Mouse (Mus musculus): Measurements from ENCODE around the gene Prlr.

Gene Prlr

DNA sequence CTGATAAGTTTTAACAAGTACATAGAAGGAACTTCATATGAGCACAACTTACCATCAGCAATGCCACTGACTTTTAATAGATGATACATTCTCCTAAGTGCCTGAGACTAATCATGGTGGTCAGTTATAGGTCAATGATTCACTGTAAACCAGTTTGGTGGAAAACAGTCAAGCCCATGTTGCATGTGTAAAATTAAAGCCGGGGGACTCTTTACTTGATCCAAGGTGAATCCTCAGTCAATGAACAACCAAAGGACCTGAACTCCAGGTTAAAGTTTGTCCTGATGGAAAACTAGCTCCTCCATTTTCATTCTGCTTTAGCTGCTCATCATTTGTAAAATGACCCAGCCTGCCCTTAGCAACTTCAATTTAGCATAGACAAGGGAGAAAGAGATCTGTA, 155.5 kb downstream of the Prlr start:
- no peak for DNase-seq

DNA sequence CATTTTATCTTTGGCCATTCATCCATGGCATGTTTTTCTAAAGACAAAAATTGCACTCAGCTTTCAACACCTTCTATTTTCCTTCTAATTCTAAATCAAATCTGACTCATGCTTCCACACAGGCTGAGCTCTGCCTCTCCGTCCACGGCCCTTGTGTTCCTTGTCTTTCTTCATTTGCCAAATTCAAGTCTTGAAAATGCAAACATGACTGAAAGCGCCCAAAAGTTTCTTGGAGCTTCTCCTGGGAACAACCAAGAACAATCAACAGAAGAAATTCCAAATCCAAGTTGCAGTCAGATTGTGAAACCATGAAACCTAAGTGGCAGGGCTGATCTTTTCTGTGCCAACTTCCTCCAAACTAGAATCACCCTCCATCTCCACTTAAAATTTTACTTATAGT, 161.6 kb downstream of the Prlr start:
- DNase-seq: no peak

DNA sequence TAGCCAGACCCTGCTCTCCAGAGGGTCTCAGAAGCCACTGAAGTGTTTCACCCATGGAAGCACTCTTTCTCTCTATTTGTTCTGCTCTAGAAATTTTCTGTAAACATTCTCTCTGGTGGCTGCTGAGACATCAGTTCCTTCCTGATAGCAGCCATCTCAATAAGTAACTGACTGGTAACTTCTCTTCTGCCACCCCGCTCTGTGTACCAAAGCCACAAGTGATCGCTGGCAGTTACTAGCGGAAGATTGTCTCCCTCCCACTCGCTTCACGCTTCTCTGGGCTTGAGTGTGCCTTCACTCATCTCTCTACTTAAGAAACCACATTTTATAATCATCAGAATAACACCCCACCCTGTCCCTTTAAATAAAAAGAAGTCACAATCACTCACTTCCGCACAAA, 170.0 kb downstream of the Prlr start:
- peak; percentile 24 to 30 for DNase-seq

DNA sequence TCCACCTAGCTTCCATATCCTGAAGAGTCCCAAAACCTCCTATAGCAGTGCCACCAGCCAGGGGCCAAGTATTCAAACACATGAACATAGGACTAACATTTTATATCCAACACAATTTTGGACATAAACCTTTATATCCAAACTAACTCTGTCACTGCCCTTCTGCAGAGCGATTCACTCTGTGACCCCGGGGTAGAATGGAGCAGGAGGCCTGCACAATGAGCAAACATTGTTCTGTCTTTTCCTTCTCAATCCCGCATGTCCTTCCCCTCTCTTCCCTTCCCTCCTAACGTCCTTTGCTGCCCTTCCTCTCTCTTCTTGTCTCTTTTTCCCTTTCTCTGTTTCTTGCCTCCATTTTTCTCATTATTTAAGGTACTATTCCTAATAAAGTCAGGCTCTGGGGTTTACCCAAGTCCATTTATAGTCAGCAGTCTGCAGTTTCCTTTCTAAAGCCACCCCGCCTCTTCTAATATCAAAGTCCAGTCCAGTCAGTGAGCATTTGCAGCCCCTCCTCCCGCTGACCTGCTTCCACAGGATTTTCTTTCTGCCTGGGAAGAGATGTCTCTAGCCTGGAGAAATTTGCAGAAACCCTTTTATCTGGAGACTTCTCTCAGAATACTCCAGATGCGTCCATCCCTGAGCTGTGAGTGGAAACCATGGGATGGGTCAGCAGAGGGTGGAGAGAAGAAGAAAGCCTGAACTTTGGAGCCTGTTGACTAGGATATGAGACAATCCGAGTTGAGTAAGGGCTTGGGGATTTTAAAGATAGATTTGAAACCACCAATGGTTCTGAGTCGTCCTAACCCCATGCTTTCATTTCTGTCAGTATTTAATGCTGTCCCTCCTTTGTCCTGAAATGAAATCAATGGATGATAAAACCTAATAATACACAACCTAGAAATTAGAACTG, 181.3 kb downstream of the Prlr start, which contains the start of gene Agxt2:
Gene Agxt2 (plus strand): TSS at position 494 of the 910 bp plus-strand sequence.
- DNase-seq: no peak

DNA sequence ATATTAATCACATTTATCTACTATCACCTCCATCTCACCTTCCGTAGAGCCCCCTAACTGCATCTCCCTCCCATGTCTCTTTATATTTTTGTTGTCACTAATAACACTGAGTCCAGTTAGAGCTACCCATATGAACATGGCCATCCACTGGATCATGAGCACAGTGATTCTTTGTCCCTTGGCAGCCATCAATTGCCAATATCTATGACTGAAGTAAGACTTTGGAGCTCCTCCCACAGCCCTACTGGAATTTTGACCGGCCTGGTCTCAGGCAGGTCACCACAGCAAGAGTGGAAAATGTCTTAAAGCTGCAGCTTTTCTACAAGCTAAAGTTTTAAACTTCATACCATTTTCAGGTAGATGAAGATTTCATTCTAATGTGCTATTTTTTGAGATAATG, 189.3 kb downstream of the Prlr start:
- no peak for DNase-seq

DNA sequence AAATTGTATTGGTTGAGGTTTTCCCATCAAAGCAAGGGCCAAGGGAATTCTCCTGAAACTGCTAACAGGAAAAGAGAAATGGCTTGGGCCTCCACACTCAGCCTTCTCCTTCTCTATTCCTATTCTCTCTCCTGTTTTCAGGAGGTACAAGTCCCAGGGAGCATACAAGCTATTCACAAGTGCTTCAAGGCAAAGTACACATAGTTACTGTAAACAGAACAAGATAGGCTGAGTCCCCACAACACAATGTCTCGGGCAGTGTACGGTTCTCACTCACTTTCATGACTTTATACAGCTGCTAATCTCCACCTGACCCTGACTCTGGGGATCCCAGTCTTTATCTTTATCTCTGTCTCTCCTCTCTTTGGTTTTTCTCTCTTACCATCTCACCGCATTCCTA, 198.4 kb downstream of the Prlr start:
- DNase-seq: no peak

DNA sequence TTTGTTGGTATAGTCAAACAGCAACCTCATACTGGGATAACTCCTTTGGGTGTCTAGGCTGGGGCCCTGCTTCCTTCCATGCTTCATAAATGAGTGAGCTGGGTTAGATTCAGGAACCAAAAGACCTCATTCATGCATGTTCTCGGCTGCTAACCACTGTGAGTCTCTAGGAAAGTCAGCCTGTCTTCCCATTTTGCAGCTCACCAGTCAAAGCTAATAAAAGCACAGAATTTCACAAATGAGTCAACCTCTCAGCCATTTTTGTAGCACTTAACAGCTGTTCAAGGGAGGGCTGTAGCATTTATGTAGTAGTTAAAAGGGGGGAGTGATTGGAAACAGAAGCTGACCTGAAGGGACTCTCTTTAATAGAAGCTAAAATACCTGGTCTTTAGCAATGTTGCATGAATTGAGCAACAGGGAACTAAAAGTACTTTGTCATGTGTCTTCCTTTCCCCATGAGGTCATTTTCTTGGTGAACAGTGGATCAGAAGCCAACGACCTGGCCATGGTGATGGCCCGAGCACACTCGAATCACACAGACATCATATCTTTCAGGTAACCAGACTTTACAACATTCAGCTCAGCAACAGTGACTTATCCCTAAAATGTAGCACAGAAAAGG, 201.4 kb downstream of the Prlr start:
- DNase-seq: no peak

DNA sequence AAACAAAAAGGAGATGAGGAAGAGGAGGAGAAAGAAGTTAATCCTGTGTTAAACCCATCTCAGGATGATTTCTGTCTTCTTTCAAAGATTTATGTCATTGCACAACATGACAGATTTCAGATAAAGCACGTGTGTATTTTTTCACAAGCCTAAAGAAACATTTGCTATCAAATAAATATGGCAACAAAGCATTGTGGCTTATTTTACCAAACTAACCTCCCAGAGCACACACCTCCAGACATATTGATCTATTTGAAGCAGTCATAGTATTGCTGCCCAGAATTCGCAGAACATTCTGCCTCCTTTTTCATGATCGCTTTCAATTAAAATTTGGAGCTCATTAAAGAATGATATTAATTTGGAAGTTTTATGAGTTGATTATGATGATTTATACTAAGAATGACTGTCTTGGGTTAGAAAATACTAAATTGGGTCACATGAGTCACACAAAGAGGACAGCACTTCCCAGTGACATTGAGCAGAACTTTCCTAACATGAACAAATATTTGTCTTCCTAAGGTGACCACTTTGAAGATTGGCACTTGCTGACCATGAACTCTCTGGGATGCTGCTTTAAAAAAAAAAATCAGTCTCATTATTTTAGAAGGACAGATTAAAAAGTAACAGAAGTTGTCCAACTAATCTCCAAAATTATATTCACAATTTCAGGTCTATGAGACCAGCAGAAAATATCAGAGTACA, 202.9 kb downstream of the Prlr start:
- DNase-seq: no peak

DNA sequence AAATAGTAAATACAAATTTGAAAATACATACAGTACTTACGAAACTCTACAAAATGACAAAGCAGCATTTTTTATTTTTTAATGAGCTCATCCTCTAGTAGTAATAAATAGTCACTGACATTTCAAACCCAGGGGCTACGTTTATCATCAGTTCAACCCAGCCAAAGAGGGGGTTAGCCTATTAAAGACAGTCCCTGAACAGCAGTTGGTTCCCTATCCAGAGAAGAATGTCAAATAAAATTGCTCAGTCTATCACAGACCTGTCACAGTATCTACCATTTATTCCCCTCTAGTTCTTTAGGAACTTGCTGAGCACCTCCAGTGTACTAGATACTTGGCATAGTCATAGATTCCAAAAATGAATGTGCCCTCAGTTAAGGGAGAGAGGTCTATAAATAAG, 210.2 kb downstream of the Prlr start:
- DNase-seq: no peak

All from B cell, adult 2 months (primary cell).